Mouse (Mus musculus): ENCODE data around the gene Rnf26.

The Rnf26 gene

DNA sequence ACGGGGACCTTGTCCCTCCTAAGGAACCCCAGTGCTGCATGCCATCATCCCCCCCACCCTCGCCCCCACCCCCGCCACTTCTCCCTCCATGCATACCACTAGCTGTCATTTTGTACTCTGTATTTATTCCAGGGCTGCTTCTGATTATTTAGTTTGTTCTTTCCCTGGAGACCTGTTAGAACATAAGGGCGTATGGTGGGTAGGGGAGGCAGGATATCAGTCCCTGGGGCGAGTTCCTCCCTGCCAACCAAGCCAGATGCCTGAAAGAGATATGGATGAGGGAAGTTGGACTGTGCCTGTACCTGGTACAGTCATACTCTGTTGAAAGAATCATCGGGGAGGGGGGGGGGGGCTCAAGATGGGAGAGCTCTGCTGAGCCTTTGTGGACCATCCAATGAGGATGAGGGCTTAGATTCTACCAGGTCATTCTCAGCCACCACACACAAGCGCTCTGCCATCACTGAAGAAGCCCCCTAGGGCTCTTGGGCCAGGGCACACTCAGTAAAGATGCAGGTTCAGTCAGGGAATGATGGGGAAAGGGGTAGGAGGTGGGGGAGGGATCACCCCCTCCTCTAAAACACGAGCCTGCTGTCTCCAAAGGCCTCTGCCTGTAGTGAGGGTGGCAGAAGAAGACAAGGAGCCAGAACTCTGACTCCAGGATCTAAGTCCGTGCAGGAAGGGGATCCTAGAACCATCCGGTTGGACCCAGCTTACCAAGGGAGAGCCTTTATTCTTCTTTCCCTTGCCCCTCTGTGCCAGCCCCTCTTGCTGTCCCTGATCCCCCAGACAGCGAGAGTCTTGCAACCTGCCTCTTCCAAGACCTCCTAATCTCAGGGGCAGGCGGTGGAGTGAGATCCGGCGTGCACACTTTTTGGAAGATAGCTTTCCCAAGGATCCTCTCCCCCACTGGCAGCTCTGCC is 65.5 kb downstream of the Rnf26 start:
- no peak for DNase-seq (ENCODE audit: low read depth, low spot score)

DNA sequence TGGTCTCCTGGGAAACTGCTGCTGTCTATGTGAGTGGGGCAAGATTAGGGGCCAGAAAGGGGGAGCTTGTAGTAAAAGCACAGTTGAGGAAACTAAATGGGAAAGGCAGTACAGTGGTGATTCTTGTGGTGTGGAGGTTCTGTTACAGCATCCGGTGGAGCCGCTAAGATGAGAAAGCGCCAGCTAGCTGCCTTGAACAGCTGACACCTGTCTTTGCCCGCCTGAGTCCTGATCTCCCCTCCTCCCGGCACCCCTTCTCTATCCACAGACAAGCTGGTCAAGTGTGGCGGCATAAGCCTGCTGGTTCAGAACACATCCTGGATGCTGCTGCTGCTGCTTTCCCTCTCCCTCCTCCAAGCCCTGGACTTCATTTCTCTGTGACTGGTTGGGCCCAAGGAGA is 66.2 kb downstream of the Rnf26 start:
- no peak for DNase-seq (ENCODE audit: low read depth, low spot score)

DNA sequence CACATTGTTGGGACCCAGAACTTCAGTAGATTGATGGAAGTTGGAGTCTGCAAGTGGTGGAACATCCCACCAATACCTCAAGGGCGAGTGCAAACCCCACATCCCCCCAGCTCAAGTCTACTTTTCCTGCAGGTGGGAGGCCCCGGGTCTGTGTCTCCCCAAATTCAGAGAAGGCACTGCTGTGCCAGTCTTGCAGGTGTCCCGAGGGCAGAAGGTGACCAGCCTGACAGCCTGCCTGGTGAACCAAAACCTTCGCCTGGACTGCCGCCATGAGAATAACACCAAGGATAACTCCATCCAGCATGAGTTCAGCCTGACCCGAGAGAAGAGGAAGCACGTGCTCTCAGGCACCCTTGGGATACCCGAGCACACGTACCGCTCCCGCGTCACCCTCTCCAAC is 66.9 kb downstream of the Rnf26 start:
- no peak for DNase-seq (ENCODE audit: low read depth, low spot score)

GRCm38 (mm10) chr9:44045884-44046272 is 67.4 kb downstream of the Rnf26 start:
- no peak for DNase-seq (ENCODE audit: low read depth, low spot score)
